Mouse (Mus musculus) MEL (cell line): Measurements from ENCODE around the gene Macrod2.

Source experiments
- CHD2 ChIP-seq: IDR thresholded peaks from 2 replicates; pipeline ENCODE4 v1.6.1; 2011; ENCODE audit warnings: low read length, improper control_type of control experiment
- CTCF ChIP-seq, 3 experiments: IDR thresholded peaks in 2 of 3; conservative IDR thresholded peaks in 1 of 3; 2 replicates each; pipeline ENCODE4 v1.5.1; 2011 to 2012; ENCODE audit warnings: low read length in 3 of 3, low read depth in 2 of 3, mild to moderate bottlenecking in 2 of 3, improper control_type of control experiment in 1 of 3, inconsistent platforms in 1 of 3, mixed read lengths in 1 of 3, moderate library complexity in 1 of 3; ENCODE audit not compliant: control insufficient read depth in 1 of 3, insufficient read depth in 1 of 3, poor library complexity in 1 of 3, severe bottlenecking in 1 of 3
- GABPA ChIP-seq: IDR thresholded peaks from 2 replicates; pipeline ENCODE4 v1.6.1; 2012; ENCODE audit warnings: low read depth, mild to moderate bottlenecking, inconsistent platforms, low read length, improper control_type of control experiment, moderate library complexity
- HCFC1 ChIP-seq: IDR thresholded peaks from 2 replicates; pipeline ENCODE4 v1.6.1; 2012; ENCODE audit warnings: low read depth, mild to moderate bottlenecking, inconsistent platforms, low read length, improper control_type of control experiment, moderate library complexity
- MAZ ChIP-seq: IDR thresholded peaks from 2 replicates; pipeline ENCODE4 v1.6.1; 2012; ENCODE audit warnings: low read depth, mild to moderate bottlenecking, inconsistent platforms, low read length, improper control_type of control experiment
- POLR2A ChIP-seq, 2 experiments: IDR thresholded peaks; 2 replicates each; pipeline ENCODE4 v1.6.1; 2011 to 2012; ENCODE audit warnings: low read length in 2 of 2, mild to moderate bottlenecking in 2 of 2, control low read depth in 1 of 2, improper control_type of control experiment in 1 of 2, low read depth in 1 of 2, moderate library complexity in 1 of 2; ENCODE audit not compliant: control insufficient read depth in 1 of 2, insufficient read depth in 1 of 2, poor library complexity in 1 of 2
- RCOR1 ChIP-seq: IDR thresholded peaks from 2 replicates; pipeline ENCODE4 v1.6.1; 2012; ENCODE audit warnings: low read depth, mild to moderate bottlenecking, inconsistent platforms, low read length, improper control_type of control experiment
- TBP ChIP-seq: IDR thresholded peaks from 2 replicates; pipeline ENCODE4 v1.8.0; 2011; ENCODE audit warnings: low read depth, low read length, improper control_type of control experiment
- USF2 ChIP-seq, 2 experiments: IDR thresholded peaks; 2 replicates each; pipeline ENCODE4 v1.6.1; 2011 to 2012; ENCODE audit warnings: improper control_type of control experiment in 2 of 2, low read length in 2 of 2, borderline replicate concordance in 1 of 2, inconsistent platforms in 1 of 2, low read depth in 1 of 2, mild to moderate bottlenecking in 1 of 2; ENCODE audit not compliant: insufficient read depth in 1 of 2

- TF ChIP-seq CTCF (IDR thresholded peaks at IDR 0.05 in 2 of 3, conservative IDR thresholded peaks at IDR 0.05 in 1 of 3; ENCODE audit: control insufficient read depth in 1 of 3, insufficient read depth in 1 of 3, low read depth in 2 of 3, low read length in 3 of 3, poor library complexity in 1 of 3, severe bottlenecking in 1 of 3) (no peak), GABPA (no peak), RCOR1 (no peak), TBP (no peak), MAZ (no peak), CHD2 (no peak), USF2 (IDR thresholded peaks at IDR 0.05; ENCODE audit: borderline replicate concordance in 1 of 2, insufficient read depth in 1 of 2, low read depth in 1 of 2, low read length in 2 of 2) (no peak), HCFC1 (no peak), POLR2A (IDR thresholded peaks at IDR 0.05; ENCODE audit: control insufficient read depth in 1 of 2, insufficient read depth in 1 of 2, low read depth in 1 of 2, low read length in 2 of 2, poor library complexity in 1 of 2) (no peak)
Observed at GRCm38 (mm10) chr2:140769473-140769872, 374.4 kb downstream of the Macrod2 start.
